Mouse (Mus musculus) MEL-GATA-1-ER (cell line): ENCODE data around the gene Sh3bgrl2.

Experiments used
- DNase-seq: peaks from one replicate; pipeline ENCODE4 v3.0.0-alpha.2; 2012; ENCODE audit warnings: low read depth; ENCODE audit errors: extremely low read depth

Gene Sh3bgrl2

DNA sequence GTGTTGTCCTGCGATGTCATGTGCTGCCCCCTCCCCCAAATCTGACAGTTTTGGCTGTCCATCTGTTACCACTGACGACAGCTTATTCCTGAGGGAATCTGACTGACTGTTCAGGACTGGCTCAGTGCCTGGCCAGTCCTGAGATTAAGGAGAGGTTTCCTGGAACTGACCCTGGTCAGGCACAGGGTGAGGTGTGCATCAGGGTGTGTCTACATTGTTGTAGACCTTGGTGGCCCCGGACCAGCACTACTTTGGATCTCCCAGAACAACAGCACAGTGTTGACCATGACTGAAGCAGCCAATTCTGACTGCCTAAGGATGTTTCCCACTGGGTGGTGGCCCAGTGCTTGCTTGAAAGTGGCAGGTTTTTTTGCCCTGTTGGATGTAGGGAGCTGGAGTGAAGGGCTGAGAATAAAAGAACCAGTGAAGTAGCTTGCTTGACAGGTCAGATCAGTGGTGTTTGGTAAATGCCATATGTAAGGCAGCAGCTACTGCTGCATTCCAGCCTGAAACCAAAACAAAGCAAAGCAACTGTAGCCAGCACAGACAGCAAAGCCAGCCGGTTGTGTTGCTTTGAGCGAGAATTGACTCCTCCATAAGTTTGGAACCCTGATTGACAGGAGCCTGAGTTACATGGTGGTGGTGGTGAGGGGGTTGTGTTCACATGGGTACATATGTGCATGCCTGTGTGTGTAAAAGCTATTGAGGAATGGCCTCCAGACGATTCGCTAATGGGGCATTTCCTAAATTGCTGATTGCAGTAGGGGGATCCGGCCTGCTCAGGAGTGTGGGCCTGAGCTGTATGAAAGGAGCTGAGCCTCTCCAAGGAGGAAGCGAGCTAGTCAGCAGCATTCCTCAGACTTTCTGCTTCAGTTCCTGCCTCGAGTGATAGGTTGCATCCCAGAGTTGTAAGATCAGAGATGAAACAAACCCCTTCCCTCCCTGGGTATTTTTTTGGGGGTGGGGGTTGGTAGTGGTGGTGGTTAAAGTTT lies 8.9 kb downstream of the Sh3bgrl2 start:
- no peak for DNase-seq

DNA sequence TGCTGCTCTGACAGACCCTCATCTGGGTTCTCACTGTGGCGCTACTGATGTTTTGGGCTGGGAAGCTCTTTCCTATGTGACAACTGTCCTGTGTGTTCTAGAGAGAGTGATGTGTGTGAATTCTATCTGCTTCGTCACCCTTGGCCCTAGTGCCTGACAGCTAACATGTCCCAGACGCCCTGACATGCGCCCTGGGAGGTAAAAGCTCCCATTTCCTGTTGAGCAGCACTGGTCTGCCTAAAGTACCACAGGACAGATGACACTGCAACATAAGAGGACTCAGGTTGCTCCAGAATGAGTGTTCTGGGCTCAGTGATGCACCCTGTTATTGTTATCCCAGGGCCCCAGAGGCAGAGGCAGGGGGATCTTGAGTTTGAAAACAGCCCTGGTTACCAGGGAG lies 12.5 kb downstream of the Sh3bgrl2 start:
- no peak for DNase-seq

DNA sequence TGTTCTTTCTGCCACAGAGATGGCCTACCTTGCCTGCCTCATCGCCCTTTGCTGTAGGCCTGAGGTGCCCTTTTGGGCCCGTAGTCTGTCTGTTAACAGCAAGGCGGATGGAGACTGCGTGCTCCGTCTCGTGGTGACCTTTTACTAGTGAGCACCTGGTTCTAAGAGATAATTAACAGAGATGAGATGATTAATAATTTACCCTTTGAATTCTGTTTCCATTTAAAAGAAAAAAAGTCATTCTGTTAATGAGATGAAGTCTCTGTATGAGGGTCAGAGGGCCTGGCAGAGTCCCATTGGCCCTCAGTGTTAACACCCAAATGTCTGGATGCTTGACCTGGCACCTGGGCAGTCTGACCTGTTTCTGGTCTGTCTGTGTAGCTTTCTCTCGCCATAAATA lies 14.8 kb downstream of the Sh3bgrl2 start:
- DNase-seq: no peak

DNA sequence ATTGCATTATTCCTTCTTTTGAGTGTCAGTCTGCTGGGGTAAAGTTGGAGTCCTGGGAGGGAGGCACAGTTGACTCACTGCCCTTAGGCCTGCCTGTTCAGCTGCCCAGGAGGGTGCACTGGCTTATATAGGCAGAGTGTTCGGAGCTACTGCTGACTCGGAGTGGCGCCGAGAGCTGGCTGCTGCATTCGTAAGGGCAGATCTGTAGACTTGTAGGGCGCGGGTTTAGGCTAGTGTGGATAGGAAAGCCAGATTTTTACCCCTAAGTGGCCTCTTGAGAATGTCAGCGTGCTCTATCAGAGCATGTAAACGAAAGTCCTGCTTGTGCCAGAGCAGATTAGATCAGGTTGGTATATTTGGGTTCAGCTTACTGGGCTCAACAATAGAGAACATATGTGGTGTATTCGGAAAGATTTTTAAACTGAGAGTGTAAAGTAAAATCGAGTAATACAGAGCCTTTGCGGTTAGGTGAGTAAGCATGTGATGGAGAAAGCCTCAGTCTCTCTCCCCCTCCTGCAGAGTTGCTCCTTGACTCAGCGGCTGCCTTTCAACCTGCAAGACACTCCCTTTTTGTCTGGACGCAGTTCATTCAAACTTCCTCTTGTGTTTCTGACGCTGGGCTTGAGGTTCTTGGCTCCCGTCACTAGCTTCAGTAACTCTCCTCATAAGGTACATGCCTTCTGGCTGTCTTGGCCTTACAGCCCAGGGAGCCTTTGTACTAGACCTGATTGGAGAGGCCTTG lies 15.9 kb downstream of the Sh3bgrl2 start:
- no peak for DNase-seq

DNA sequence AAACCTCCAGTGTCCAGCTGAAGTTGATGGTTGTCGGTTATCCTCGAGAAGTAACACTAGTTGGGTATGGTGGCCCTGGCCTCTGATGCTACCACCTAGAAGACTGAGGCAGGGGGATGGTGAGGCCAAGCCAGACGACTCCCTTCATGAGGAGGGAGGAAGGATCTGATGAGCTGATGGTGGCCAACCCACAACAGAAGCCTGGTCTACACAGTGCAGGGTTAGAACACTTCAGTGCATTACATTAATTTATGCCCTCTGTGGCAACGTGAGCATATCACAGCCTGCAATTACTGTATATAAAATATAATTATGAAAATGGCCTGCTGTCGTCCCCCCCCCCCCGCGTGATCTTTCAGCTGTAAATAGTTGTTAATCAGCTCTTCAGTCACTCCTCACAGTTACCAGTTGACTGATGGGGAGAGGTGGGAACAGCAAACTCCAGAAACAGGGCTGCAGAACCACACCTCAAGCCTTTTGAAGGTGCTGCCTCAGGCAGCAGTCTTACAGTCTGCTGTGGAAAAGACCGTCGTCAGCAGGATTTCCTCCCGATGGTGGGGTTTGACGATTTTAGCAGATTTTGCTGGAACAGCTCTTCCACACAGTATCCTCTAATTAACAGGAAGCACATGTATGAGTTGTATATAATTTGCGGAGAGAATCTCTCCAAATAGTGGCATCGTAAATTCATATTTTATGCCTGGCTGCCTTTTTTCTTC lies 17.0 kb downstream of the Sh3bgrl2 start:
- DNase-seq: no peak

DNA sequence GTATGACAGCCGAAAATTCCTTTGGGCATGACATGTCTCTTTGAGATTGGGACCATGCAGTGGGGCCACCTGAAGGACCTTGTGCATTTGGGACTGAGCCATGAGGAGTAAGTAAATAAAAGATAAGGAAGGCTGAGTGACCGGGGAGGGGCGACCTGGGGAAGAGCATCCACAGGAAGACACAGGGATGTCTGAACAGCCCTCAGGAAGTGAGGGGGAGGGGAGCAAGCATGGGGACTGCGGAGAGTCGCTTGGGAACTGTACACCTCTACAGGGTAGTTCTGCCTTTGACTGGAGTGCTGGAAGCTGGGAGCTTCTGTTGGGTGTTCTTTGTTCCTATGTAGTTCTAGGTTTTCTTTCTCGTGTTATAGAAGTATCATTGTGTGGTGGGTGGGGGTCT lies 18.0 kb downstream of the Sh3bgrl2 start:
- no peak for DNase-seq

DNA sequence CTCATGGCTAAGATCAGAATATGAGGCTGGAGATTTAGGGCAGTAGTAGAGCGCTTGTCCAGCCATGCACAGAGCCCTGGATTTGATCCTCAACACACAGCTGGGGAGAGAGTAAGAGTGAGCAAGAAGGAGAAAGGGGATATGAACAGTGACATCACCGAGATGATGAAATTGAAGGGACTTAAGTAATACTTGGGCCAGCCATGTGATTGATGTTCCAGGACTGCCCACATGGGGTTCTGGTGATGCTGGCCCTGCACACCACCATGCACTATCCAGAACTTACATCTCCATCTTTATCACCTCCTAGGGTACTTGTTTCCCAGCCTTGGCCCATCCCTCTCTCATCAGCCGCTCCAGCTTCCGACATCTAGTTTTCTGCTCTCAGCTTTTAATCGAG lies 20.0 kb downstream of the Sh3bgrl2 start:
- DNase-seq: no peak

DNA sequence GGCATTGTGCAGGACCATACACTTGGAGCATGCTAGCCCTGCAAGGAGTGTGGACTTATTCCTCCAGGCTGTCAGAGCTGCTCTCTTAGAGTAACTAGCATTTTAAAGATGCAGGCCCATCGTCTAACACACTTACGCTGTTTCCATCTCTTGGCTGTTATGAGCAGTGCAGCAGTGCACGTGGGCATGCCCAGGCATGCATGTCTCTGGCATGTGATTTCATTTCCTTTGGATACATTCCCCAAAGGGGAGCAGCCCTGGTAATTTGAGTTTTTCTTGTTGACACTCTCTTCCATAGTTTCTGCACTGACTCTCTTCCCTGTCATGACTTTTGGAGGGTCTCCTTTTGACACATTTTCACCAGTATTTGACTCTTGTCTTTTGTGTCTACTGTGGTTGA lies 20.8 kb downstream of the Sh3bgrl2 start:
- no peak for DNase-seq

DNA sequence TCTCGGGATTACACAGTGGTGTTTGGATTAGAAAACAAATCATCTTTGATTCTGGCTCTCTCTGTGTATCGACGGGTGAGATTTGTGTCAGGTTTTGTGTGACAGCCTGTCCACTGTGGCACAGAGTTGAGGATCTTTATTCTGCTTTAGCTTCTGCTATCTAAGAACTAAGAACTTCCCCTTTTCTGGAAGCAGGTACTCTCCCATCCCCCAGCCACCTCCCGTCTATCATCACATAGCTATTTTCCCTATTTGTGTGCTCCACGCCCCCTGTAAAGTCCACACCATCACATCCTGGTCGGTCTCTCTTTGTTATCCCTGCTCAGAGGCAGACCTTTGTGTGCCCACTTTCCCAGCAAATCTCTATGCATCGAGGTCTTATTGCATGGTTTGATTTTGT lies 21.8 kb downstream of the Sh3bgrl2 start:
- no peak for DNase-seq

DNA sequence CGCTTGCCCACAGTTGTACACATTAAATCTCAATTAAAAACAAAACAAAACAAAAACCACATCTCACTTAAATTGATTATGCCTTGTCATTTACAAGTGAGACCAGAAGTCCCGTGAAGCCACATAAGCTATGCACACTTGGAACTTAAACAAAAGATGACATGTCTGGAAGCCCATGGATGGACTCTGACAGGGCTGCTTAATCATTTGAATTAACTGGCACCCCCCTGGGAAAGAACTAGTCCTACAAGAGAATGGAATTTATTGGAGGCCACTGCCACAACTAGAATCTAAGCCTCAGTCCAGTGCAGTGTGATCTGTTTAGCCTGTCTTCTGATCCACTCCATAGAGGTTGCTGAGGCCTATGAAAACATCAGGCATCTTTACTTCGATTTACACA lies 23.2 kb downstream of the Sh3bgrl2 start:
- DNase-seq: no peak

DNA sequence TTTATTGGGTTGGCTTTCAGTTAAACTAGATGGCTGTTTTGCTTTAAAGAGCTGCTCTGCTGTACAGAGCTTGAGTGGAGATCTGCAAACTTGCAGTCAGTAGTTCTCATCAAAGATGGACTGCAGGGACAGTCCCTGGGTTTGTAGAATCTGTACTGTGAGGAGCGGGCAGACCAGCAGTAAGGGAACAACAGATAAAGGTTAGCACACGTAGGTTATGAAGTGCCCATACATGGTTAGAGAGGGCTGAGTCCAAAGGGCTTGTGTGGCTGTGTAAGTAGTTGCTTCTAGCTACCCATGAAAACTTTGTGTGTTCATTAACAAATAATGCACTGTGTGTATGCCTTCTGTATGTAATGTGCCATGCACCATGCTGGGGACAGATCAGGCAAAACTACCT lies 24.2 kb downstream of the Sh3bgrl2 start:
- DNase-seq: no peak

DNA sequence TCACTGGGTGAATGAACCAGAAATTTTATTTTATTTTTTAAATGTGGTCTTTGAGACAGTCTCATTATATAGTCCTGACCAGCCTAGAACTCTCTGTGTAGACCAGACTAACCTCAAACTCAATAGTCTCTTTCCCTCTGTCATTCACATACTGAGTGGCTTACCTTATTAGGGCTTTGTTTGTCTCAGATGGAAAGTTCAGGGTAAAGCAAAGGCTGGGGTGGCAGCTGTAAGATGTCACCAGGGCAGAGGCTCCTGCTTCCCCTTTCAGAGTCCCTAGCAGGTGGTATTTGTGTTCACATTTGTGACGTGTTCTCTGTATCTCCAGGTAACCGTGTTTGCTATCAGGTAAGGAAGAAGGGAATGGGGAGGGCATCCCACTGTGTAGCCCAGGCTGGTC lies 24.7 kb downstream of the Sh3bgrl2 start:
- no peak for DNase-seq

DNA sequence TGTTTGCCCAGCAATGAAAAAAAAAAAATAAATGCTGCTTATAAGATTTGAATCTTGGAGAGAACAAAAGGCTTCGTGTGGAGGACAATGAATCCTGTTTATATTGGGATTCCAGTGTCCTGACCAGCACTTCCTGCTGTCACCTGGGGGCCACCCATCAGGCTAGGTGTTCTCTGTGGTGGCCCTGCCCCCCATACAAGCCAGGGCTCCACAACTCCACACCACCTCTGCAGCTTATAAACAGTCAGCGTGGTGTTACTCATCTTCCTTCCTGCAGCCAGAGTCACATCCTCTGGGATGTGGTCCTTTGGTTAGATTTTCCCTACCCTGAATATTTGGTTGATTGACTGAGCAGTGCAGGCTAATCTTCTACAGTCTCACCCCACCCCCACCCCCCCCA lies 25.5 kb downstream of the Sh3bgrl2 start:
- DNase-seq: no peak

DNA sequence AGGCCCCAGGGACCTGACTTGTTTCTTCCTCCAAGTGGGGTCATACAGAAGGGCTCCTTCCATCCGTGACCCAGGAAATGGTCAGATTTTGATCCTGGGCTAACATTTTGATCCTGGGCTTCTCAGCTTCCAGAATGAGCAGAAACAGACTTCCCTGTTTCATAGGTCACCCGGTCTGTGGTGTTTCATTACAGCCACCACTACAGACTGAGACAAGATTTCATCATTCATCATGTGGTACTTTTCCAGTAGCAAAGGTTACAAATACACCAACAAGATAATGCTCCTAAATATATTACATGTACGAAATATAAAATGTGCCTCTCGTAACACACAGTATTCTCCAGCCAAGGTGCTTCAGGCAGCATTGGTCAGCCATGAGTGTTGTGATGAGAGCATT lies 27.3 kb downstream of the Sh3bgrl2 start:
- no peak for DNase-seq

DNA sequence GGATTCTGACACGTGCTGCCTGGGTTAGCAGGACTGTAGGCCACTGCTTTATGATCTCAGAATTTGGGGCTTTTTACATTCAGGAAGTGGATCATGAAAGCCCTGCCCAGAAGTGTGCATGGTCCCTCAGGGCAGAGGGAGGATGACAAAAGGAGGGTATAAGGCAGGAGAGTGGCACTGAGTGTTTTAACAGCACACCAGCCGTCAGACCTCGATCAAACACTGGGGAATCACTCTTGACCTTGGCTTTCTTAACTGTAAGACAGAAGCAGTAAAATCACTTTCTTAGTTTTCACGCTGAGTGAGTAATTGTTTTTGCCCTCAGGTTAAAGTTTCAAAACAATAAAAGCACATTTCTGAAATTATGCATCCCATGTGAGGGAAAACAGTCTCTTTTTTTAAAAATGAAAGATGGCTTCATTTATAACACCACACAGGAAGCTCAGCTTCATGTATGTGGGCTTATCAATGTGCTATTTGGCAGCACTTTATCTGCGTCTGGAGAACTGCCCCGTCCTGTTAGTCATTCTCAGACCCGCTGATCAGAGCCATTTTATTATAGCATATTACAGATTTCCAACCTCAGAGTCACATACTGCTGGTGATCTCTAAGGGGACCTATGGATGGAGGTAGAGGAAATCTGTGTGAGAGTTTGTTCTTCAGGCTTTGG lies 28.0 kb downstream of the Sh3bgrl2 start:
- DNase-seq: no peak

DNA sequence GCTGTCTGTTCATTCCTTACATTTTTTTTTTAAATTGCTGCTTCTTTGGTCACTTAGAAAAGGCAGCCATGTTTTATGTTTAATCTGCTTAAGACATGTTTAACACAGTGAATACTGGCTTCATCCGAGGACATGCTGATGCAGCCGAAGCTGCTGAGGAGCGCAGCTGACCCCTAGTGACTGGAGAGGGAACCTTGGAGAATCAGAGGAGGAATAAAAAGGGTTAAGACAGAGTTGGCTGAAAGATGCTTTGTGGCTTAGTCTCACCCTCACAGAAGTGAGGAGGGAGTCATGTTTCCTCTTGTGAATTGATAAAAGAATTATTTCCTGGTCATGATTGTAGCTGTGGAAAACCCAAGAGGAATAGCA lies 28.5 kb downstream of the Sh3bgrl2 start:
- no peak for DNase-seq

DNA sequence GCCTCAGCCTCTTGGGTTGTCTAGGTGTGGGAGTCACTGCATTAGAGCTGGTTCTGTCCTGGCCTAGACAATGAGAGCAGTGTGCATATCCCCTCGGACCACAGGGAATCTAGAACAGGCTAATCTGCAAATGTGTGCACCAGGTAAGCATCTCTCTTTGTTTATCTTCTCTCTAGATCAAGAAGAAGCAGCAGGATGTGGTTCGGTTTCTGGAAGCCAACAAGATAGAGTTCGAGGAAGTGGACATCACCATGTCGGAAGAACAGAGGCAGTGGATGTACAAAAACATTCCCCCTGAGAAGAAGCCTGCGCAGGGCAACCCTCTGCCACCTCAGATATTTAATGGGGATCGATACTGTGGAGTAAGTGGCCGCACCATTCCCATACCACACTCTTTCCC lies 29.1 kb downstream of the Sh3bgrl2 start:
- DNase-seq: no peak

DNA sequence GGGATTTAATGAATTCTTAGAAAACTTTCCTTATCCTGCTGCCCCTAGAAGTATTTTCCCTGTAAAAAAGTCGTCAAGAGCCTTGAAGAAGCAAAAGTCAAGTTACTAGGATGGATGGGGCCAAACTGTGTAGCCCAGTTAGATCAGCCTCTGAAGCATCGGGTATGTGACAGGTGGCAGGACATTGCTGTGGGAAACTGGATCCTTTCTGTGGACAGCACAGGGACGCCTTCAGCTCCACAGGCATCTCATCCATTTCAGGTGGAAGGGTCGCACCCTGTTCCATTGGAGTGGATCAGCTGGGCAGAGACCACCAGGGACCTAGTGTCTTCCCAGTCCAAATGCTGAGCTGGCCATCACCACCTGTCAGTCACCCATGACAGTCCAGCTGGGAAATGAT lies 30.9 kb downstream of the Sh3bgrl2 start:
- no peak for DNase-seq

DNA sequence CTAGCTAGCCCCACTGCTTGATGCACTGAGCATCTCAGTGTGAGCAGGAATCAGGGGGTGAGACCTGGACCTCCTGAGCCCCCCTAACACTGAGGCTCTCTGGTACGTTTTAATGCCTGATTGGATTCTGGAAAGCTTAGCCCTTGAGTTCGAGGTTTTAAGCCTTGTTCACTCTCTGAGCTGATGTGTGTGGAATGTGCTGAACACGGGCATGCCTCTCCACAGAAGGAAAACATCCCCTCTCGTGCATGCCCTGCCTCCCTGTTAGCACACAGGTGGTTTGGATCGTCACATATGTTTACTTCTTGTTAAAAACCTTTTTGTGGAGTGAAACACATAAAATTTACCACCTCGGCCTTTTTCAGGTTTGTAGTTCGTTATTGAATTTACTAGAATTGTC lies 34.6 kb downstream of the Sh3bgrl2 start:
- no peak for DNase-seq

DNA sequence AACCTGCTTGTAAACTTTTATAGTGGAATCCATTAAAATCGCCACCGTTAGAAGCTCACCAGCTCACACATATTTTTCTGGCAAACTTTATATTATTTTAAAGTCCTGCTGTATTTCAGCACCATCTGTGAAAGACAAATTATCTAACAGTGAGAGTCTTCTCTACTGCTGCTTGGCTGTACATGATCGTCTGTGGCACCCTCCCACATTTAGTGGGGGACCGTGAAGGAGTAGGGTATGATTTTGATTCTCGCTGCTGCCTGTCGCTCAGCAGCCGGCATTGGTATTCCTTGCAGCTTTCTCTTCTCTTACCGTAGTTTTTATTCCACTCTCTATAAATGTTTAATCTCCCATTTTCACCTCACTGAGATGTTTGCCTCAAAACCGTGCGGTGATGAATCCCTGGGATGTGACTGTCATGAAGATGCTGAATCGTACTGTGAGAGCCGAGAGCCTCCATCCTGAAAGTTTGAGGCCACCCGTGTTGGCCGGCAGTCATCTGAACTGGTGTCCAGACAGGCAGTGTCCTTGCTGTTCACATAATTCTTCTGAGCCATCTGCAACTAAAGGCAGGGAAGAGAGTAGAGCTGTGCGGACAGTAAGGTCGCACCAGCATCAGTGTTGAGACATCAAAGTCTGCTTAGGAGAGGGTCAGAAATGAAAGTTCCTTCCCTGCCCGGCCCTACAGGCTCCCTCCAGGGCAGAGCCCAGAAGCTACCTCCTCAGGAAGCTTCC lies 38.4 kb downstream of the Sh3bgrl2 start:
- DNase-seq: no peak

DNA sequence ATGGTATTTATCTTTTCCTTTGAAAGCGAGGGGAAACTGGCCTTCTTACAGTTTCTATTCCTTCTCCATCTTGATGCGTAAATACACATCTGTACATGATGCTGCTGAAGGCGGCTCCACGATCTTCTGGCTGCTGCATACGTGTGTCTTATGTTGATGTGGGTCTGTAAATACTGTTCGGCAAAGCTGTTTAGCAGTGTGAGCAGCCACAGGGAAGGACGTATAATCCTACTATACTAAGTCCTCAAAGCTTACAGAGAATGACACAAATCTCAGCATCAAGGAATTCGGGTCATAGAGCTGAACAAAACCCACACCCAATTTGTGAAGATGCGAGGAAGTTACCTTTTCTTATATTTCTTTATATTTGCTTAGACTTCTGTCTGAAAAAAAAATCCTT lies 39.0 kb downstream of the Sh3bgrl2 start:
- no peak for DNase-seq
